Mouse (Mus musculus): ENCODE measurements at regions not wholly inside any gene's neighbourhood (a gene's known extent, or its start where the extent isn't known, plus 50 kb on each side); places are given as distances from the start of the nearest gene placed in this dataset.
"Not testable (repeated sequence)": the region's sequence is repeated elsewhere in the genome, so short reads cannot be mapped to it uniquely, and the experiment has no call there.

GRCm38 (mm10) chr13:19300320-19301011 lies 95.1 kb downstream of the Stard3nl start:
- DNase-seq (ENCODE audit: low spot score), result not testable (repeated sequence)

GRCm38 (mm10) chr13:19296325-19296724 lies 99.3 kb downstream of the Stard3nl start:
- no peak for DNase-seq (ENCODE audit: low spot score)

- DNase-seq (ENCODE audit: low spot score), result peak; percentile 36
Observed at GRCm38 (mm10) chr13:19293041-19293440, 102.6 kb downstream of the Stard3nl start.

GRCm38 (mm10) chr13:19283161-19283560 lies 112.4 kb downstream of the Stard3nl start:
- DNase-seq (ENCODE audit: low spot score), result no peak

- not testable (repeated sequence) for DNase-seq (ENCODE audit: low spot score)
Observed at GRCm38 (mm10) chr13:19272548-19273295, 122.9 kb downstream of the Stard3nl start.

- not testable (repeated sequence) for DNase-seq (ENCODE audit: low spot score)
Observed at GRCm38 (mm10) chr13:19264996-19265395, 130.6 kb downstream of the Stard3nl start.

- not testable (repeated sequence) for DNase-seq (ENCODE audit: low spot score)
Observed at GRCm38 (mm10) chr13:19246558-19246957, 149.0 kb downstream of the Stard3nl start.

GRCm38 (mm10) chr13:19242580-19242979 lies 153.0 kb downstream of the Stard3nl start:
- DNase-seq (ENCODE audit: low spot score), result not testable (repeated sequence)

GRCm38 (mm10) chr13:19236340-19236739 lies 159.3 kb downstream of the Stard3nl start:
- DNase-seq (ENCODE audit: low spot score), result no peak

- DNase-seq (ENCODE audit: low spot score), result no peak
Observed at GRCm38 (mm10) chr13:19234700-19235374, 160.8 kb downstream of the Stard3nl start.

- DNase-seq (ENCODE audit: low spot score), result not testable (repeated sequence)
Observed at GRCm38 (mm10) chr13:19220004-19220403, 175.6 kb downstream of the Stard3nl start.

- not testable (repeated sequence) for DNase-seq (ENCODE audit: low spot score)
Observed at GRCm38 (mm10) chr13:19219383-19219991, 176.1 kb downstream of the Stard3nl start.

GRCm38 (mm10) chr13:19204669-19205068 lies 190.9 kb downstream of the Stard3nl start:
- no peak for DNase-seq (ENCODE audit: low spot score)

- not testable (repeated sequence) for DNase-seq (ENCODE audit: low spot score)
Observed at GRCm38 (mm10) chr13:19202320-19202719, 193.3 kb downstream of the Stard3nl start.

All from c-Kit-positive CD71-positive TER-119-positive erythroid progenitor cells, embryonic 14.5 days (primary cell).